Mouse (Mus musculus) midbrain, embryonic 14.5 days (tissue): ENCODE measurements around the gene 4930578G10Rik. TPM values are rescaled to one million over a fixed set of nuclear protein-coding genes. Genes with fewer than 3 reads are reported as not detected.
"Not testable (repeated sequence)": the region's sequence is repeated elsewhere in the genome, so short reads cannot be mapped to it uniquely, and the experiment has no call there.

ENCODE experiments used
- ATAC-seq: fragments of 200-750 bp; cut with Nextera tagmentation; 2 replicates; pipeline ENCODE4 v1.8.0; 2017; ENCODE audit warnings: moderate number of reproducible peaks, moderate library complexity; ENCODE audit not compliant: low FRiP score, low TSS enrichment
- DNase-seq: peaks from one replicate; pipeline ENCODE4 v3.0.0-alpha.2; 2015
- H3K27ac ChIP-seq: fragments of 300-500 bp; sonication (generic); replicated peaks from 2 replicates; pipeline ENCODE4 v1.5.1; 2014; ENCODE audit warnings: mild to moderate bottlenecking, low read depth, low read length, moderate library complexity
- H3K27me3 ChIP-seq: fragments of 300-500 bp; sonication (generic); 2 replicates; pipeline ENCODE4 v1.6.1; 2014; ENCODE audit warnings: low read length, control low read depth, mixed read lengths; ENCODE audit not compliant: control insufficient read depth, insufficient read depth
- H3K36me3 ChIP-seq: fragments of 300-500 bp; sonication (generic); 2 replicates; pipeline ENCODE4 v1.6.1; 2014; ENCODE audit warnings: low read length, control low read depth; ENCODE audit not compliant: control insufficient read depth, insufficient read depth
- H3K4me1 ChIP-seq: fragments of 300-500 bp; sonication (generic); 2 replicates; pipeline ENCODE4 v1.6.1; 2014; ENCODE audit warnings: mild to moderate bottlenecking, antibody characterized with exemption, low read length, control low read depth; ENCODE audit not compliant: control insufficient read depth, insufficient read depth
- H3K4me2 ChIP-seq: fragments of 300-500 bp; sonication (generic); 2 replicates; pipeline ENCODE4 v1.6.1; 2014; ENCODE audit warnings: mild to moderate bottlenecking, low read length, moderate library complexity
- H3K4me3 ChIP-seq: fragments of 300-500 bp; sonication (generic); replicated peaks from 2 replicates; pipeline ENCODE4 v1.5.1; 2014; ENCODE audit warnings: low read depth, low read length
- H3K9ac ChIP-seq: fragments of 300-500 bp; sonication (generic); replicated peaks from 2 replicates; pipeline ENCODE4 v1.6.1; 2014; ENCODE audit warnings: mild to moderate bottlenecking, low read length, moderate library complexity
- H3K9me3 ChIP-seq: fragments of 300-500 bp; sonication (generic); 2 replicates; pipeline ENCODE4 v1.6.1; 2016; ENCODE audit warnings: low read length, control low read depth, mixed read lengths; ENCODE audit not compliant: control insufficient read depth
- WGBS: fragments of 180-500 bp; shearing (Covaris S2); extraction: QIAGEN DNeasy Blood & Tissue Kit; methylation state at CpG from one replicate; pipeline ENCODE4 v1.1.7; 2014; 5-methylcytosine and 5-hydroxymethylcytosine counted together
- polyA plus RNA-seq: library from polyadenylated mRNA; unstranded; fragments of >200 nt; fragmentation: Nextera tagmentation; extraction: Ambion mirVana; gene quantifications from 2 replicates; pipeline ENCODE4 v1.2.1, GENCODE M21; 2014

4930578G10Rik gene
- polyA plus RNA-seq: 0.51 TPM in 2 replicates

DNA sequence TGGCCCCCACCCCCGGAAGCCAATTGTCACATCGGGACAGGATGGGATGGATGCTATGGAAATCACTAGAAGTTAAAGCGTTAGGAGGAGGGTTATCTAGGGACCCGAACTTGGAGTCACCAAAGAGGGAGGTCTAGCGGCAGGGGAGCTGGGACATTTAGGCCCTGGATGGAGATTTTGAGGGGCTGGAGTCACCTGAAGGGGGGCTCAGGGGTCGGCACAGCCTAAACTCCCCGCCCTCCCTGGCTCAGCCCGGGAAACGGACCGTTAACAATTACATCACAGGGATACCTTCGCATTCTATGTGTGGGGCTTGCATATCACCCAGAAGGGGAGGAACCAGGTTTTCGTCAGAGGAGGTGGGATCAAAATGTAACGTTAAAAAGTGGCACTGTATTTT is at the start of gene 4930578G10Rik:
TSS of gene 4930578G10Rik (plus strand) at position 301 of the 400 bp plus-strand sequence.
- not testable (repeated sequence) for H3K9ac ChIP-seq, H3K9me3 ChIP-seq, H3K27ac ChIP-seq, H3K27me3 ChIP-seq, DNase-seq, ATAC-seq, H3K4me3 ChIP-seq, H3K4me2 ChIP-seq, H3K4me1 ChIP-seq, H3K36me3 ChIP-seq
- WGBS: no CpG with 5 or more reads among the region's 13 CpGs

DNA sequence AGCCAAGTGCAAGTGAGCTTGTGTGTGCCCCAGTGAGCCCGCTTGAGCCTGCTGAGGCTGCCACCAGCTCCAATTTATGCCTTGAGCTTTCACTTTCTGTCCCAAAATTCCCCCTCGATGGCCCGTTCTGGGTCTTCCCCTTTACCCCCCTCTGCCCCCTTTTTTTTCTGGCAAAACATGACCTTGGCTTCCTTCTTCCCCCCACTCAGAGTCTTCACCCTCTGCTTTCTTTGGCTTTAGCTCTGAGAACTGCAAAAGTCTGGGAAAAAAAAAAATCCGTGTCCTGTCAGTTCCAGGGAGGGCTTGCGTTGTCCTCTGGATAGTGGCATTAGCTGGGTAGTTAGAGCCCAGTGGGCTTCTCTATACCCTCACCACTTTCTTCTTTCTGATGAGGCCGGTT is 21.1 kb downstream of the 4930578G10Rik start, which contains the start of gene Ccl19:
TSS of gene Ccl19 (minus strand) at position 101 of the 400 bp plus-strand sequence.
- H3K27ac ChIP-seq, H3K4me3 ChIP-seq, H3K27me3 ChIP-seq, H3K4me2 ChIP-seq, H3K9me3 ChIP-seq, H3K4me1 ChIP-seq, ATAC-seq, H3K9ac ChIP-seq, DNase-seq, H3K36me3 ChIP-seq: not testable (repeated sequence)
- no CpG with 5 or more reads among the region's 6 CpGs for WGBS

DNA sequence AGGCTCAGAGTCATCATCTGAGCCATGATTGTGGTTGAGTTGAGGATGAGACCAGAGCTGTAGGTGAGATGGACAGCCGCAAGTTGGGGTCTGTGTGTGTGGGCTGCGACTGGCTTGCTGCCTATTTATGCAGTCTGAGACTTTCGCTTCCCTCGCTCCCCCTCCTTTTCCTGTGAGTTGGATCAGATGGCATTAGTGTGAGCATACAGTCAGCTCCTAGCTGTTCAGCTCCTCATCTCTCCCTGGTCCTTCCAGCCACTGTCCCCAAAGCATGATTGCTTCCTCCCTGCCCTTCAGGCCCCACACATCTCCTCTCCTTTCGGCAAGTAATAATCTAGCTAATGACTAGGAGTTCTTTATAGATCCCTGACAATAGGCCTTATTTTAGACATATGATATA is 38.5 kb downstream of the 4930578G10Rik start, which contains the start of gene Ccl21a:
TSS of gene Ccl21a (minus strand) at position 101 of the 400 bp plus-strand sequence.
- H3K4me1 ChIP-seq, H3K27me3 ChIP-seq, H3K4me3 ChIP-seq, H3K9ac ChIP-seq, ATAC-seq, H3K4me2 ChIP-seq, H3K36me3 ChIP-seq, DNase-seq, H3K27ac ChIP-seq, H3K9me3 ChIP-seq: not testable (repeated sequence)
- WGBS: no CpG with 5 or more reads among the region's 5 CpGs

DNA sequence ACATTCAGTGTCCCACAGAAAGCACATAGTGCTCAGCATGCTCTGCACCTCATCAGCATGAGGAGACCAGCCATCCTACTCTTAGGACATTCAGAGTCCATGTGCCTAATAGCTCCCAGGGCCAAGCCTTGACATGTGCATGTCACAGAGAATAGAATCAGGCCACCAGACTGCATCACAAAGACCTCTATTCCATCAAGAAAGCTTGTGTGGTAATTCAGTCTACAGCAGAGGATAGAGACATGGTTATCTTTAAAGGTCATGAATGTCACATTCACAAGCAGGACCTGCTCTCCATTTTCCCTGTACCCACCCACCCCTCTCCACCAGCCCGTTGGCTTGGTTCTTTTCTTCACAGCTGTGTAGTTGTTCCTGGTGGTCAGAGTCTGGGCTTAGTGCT is 118.4 kb downstream of the 4930578G10Rik start, which contains the start of gene Fam205a1:
TSS of gene Fam205a1 (minus strand) at position 101 of the 400 bp plus-strand sequence.
- not testable (repeated sequence) for H3K36me3 ChIP-seq, DNase-seq, H3K4me1 ChIP-seq, H3K4me3 ChIP-seq, H3K27ac ChIP-seq, H3K9me3 ChIP-seq, H3K4me2 ChIP-seq, H3K9ac ChIP-seq, ATAC-seq, H3K27me3 ChIP-seq
- WGBS: 82% methylated on average over 1 of the region's 1 CpGs

DNA sequence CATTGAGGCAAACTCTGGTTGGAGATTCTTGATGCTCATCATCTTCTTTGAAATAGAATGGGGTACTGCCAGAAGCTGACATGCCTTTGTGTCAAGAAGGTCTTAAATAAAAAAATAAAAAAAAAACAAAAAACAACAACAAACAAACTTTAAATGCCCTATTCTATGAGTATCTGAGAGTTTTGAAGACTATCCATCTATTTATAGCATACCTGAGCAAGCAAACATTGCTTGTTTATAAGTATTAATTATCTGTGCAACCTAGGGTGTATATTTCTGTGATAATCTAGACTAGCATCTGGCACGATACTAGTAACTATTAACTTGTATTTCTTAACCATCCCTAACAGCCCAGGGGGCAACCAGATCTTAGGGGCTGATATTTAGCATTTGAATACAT is 121.3 kb downstream of the 4930578G10Rik start, which contains the start of gene Gm12394:
TSS of gene Gm12394 (minus strand) at position 101 of the 400 bp plus-strand sequence.
- not testable (repeated sequence) for DNase-seq, H3K9ac ChIP-seq, H3K9me3 ChIP-seq, H3K4me1 ChIP-seq, H3K27ac ChIP-seq, ATAC-seq, H3K36me3 ChIP-seq, H3K4me2 ChIP-seq, H3K27me3 ChIP-seq, H3K4me3 ChIP-seq
- 82% methylated on average over 1 of the region's 1 CpGs for WGBS

DNA sequence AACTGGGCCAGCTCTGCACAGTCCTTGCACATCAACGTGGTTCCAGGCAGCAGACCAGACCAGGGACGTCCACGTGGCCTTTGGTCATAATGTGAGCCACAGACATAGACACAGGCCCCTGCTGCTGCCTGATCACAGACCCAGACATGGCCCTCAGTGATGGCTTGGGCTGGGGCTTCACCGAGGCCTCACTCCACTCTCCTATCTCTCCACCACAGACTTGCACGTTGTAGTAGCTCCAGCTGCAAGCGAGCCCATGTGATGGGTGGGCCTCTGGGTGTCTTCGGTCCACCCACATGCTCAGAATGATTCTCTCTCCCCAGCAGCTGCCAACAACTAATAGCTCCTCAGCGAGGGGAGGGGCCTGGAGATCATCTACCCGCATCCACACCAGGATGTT is 125.1 kb downstream of the 4930578G10Rik start:
- H3K4me3 ChIP-seq, H3K9me3 ChIP-seq, H3K36me3 ChIP-seq, ATAC-seq, H3K27me3 ChIP-seq, H3K4me1 ChIP-seq, H3K9ac ChIP-seq, H3K27ac ChIP-seq, H3K4me2 ChIP-seq, DNase-seq: not testable (repeated sequence)
- 91% methylated on average over 9 of the region's 9 CpGs for WGBS

DNA sequence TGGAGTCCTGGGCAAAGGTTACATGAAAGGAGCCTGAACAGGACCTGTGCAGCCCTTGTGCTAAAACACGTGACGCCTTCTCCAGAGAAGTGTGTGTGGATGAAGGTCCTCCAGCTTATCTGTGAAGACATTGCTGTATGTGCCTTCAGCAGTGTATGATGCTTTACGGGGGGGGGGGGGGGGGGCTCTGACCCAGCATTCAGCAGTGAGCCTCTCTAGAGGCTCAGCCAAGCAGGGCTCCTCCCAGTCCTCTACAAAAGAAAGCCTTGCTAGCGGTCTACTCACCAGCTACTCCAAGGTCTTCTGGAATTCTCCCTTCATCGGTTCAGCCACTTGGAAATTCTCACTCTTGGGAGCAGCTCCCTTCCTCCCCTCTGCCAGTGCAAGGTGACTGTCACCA is 128.1 kb downstream of the 4930578G10Rik start:
- 90% methylated on average over 5 of the region's 5 CpGs for WGBS
- not testable (repeated sequence) for H3K9me3 ChIP-seq, H3K27ac ChIP-seq, DNase-seq, H3K27me3 ChIP-seq, H3K4me1 ChIP-seq, H3K36me3 ChIP-seq, H3K4me2 ChIP-seq, ATAC-seq, H3K9ac ChIP-seq, H3K4me3 ChIP-seq

DNA sequence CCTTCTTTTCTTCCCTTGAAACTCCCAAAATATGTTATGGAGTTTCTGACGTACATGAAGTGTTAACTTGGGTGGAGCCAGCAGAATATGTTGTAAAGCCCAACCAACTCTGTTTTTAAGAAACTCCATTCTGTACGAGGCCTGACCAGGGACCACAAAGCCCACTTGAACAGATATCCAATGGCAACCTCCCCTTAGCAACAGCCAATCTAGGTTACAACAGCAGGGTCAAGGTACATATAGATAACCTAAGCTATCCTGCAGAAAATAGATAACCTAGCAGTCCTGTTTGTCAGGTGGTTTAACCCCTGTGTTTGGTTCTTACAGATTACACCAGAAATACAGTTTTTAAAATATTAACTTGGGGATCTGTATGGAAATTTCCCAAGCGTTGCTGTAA is 132.0 kb downstream of the 4930578G10Rik start:
- H3K27ac ChIP-seq: no peak overlapping the region
- H3K36me3 ChIP-seq: no peaks in the 10 kb centered on the region
- no peak overlapping the region for H3K4me2 ChIP-seq
- H3K4me1 ChIP-seq: no peaks in the 10 kb centered on the region
- DNase-seq (no peak), ATAC-seq (no peak)
- H3K9ac ChIP-seq: no peak overlapping the region
- 85% methylated on average over 3 of the region's 3 CpGs for WGBS
- no peaks in the 10 kb centered on the region for H3K9me3 ChIP-seq
- no peaks in the 10 kb centered on the region for H3K27me3 ChIP-seq
- H3K4me3 ChIP-seq: no peak overlapping the region

DNA sequence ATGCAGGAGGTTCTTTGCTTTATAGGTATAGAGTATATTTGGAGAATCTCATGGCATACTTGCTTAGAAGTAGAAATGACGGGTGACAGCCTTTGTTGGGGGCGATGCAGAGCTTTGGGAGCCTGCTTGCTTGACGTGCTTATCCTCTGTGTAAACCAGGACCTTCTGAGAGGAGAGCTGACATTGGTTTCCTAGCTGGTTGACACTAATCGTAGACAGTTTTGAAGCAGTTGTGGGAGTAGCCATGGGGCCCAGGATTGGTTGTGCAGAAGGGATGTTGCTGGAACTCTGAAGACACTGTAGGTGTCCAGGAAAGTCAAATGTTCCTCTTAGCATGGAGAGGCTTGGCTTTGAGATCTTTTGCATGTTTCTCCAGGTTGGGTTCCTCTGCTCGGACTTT is 132.8 kb downstream of the 4930578G10Rik start:
- H3K27ac ChIP-seq: no peak overlapping the region
- H3K36me3 ChIP-seq: no peaks in the 10 kb centered on the region
- no peaks in the 10 kb centered on the region for H3K27me3 ChIP-seq
- H3K9ac ChIP-seq: no peak overlapping the region
- H3K4me2 ChIP-seq: no peak overlapping the region
- H3K9me3 ChIP-seq: no peaks in the 10 kb centered on the region
- DNase-seq: no peak
- no peaks in the 10 kb centered on the region for H3K4me1 ChIP-seq
- 87% methylated on average over 5 of the region's 5 CpGs for WGBS
- no peak for ATAC-seq
- no peak overlapping the region for H3K4me3 ChIP-seq
